Mouse (Mus musculus) ES-E14 (cell line): ENCODE results near the gene Dll3. TPM values are rescaled to one million over a fixed set of nuclear protein-coding genes. Genes with fewer than 3 reads are reported as not detected.
A peak's percentile ranks its signal among the peaks of the same experiment; 100 is the strongest.

Experiments
- DNase-seq: peaks from one replicate; pipeline ENCODE4 v3.0.0-alpha.2; 2013; ENCODE audit warnings: low read depth, low spot score
- H3K27ac ChIP-seq: 2 replicates; pipeline ENCODE4 v1.5.1; 2012; ENCODE audit warnings: low read depth, mild to moderate bottlenecking, low read length, moderate library complexity, mixed read lengths; ENCODE audit not compliant: poor library complexity, insufficient read depth, severe bottlenecking
- H3K36me3 ChIP-seq: 2 replicates; pipeline ENCODE4 v1.6.1; 2012; ENCODE audit warnings: mild to moderate bottlenecking, low read length, moderate library complexity, mixed read lengths; ENCODE audit not compliant: control insufficient read depth, poor library complexity, insufficient read depth, severe bottlenecking
- H3K4me1 ChIP-seq, 2 experiments: fragments of 150-350 bp in 1 of 2; sonication (generic) in 1 of 2; 2 replicates each; pipeline ENCODE4 v1.6.1; 2012; ENCODE audit warnings: low read length in 2 of 2, mild to moderate bottlenecking in 1 of 2, mixed read lengths in 1 of 2; ENCODE audit not compliant: control insufficient read depth in 2 of 2, insufficient read depth in 2 of 2, poor library complexity in 1 of 2
- H3K4me3 ChIP-seq, 2 experiments: fragments of 150-350 bp in 1 of 2; sonication (generic) in 1 of 2; 2 replicates each; pipeline ENCODE4 v1.5.1; 2012; ENCODE audit warnings: low read length in 2 of 2, low read depth in 1 of 2, mild to moderate bottlenecking in 1 of 2, mixed read lengths in 1 of 2; ENCODE audit not compliant: insufficient read depth in 1 of 2, poor library complexity in 1 of 2, severe bottlenecking in 1 of 2
- H3K9ac ChIP-seq: 2 replicates; pipeline ENCODE4 v1.6.1; 2012; ENCODE audit warnings: low read depth, mild to moderate bottlenecking, low read length, mixed read lengths; ENCODE audit not compliant: poor library complexity, insufficient read depth, severe bottlenecking
- H3K9me3 ChIP-seq: fragments of 150-350 bp; sonication (generic); 2 replicates; pipeline ENCODE4 v1.6.1; 2012; ENCODE audit warnings: low read depth, mild to moderate bottlenecking, low read length; ENCODE audit not compliant: control insufficient read depth, insufficient read depth
- CHD2 ChIP-seq: IDR thresholded peaks from 2 replicates; pipeline ENCODE4 v1.6.1; 2014; ENCODE audit warnings: mild to moderate bottlenecking, low read depth, low read length, inconsistent platforms
- HCFC1 ChIP-seq: IDR thresholded peaks from 2 replicates; pipeline ENCODE4 v1.6.1; 2012; ENCODE audit warnings: low read length, inconsistent platforms, borderline replicate concordance; ENCODE audit not compliant: insufficient read depth
- MAFK ChIP-seq: IDR thresholded peaks from 2 replicates; pipeline ENCODE4 v1.6.1; 2014; ENCODE audit warnings: mild to moderate bottlenecking, low read depth, low read length, inconsistent platforms; ENCODE audit not compliant: insufficient read depth
- ZC3H11A ChIP-seq: IDR thresholded peaks from 2 replicates; pipeline ENCODE4 v1.6.1; 2012; ENCODE audit warnings: low read depth, mild to moderate bottlenecking, inconsistent platforms, low read length, borderline replicate concordance
- ZNF384 ChIP-seq: IDR thresholded peaks from 2 replicates; pipeline ENCODE4 v1.6.1; 2012; ENCODE audit warnings: low read depth, low read length, inconsistent platforms
- in situ Hi-C, 2 experiments: fragments of 600-800 bp; cut with MboI; formaldehyde crosslinking; loops; one replicate each; pipeline ENCODE4 v1.15.1; 2025; ENCODE audit warnings: low sequenced_read_pairs in 2 of 2, inconsistent platforms in 1 of 2; ENCODE audit not compliant: unreplicated experiment in 2 of 2
- total RNA-seq: library from RNA; depleted of rRNA; stranded (reverse); fragments of 300-350 nt; gene quantifications from 2 replicates; pipeline ENCODE4 v1.2.3, GENCODE M21; 2012

Dll3 gene
- total RNA-seq, 1 experiment: 4.1 TPM

DNA sequence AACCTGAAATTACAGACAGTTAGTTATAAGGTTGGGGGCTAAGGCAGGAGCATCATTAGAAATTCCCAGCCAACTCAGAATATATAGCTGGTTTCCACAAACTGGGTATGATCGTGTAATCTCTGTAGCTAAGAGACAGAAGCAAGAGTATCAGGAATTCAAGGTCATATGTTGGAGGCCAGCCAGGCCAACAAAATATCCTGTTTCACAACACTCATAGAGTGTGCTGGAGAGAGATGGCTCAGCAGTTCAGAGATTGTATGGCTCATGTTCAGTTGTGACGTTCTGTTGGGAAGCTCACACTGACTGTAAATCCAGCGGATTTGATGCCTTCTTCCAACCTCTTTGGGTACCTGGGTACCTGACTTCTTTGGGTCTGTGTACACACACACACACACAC, 45.7 kb upstream of the Dll3 start:
- Histone ChIP-seq H3K9ac (no peak overlapping the region), H3K36me3 (peaks cover 15% of the 10 kb centered on the region), H3K4me1 (peaks cover 3% of the 10 kb centered on the region in 2 experiments; a peak in 2 of 4 replicates), H3K4me3 (no peak overlapping the region), H3K9me3 (no peaks in the 10 kb centered on the region), H3K27ac (no peak overlapping the region)
- in situ Hi-C loops: no loop called here
- TF ChIP-seq CHD2 (no peak), ZNF384 (no peak), HCFC1 (no peak), MAFK (no peak), ZC3H11A (no peak)
- DNase-seq: no peak

GRCm38 (mm10) chr7:28344637-28345036, 42.6 kb upstream of the Dll3 start:
- Histone ChIP-seq H3K9me3 (no peaks in the 10 kb centered on the region), H3K9ac (no peak overlapping the region), H3K4me1 (peaks cover 0 to 13% of the 10 kb centered on the region in 2 experiments; a peak in 3 of 4 replicates), H3K27ac (no peak overlapping the region), H3K4me3 (no peak overlapping the region), H3K36me3 (no peaks in the 10 kb centered on the region)
- DNase-seq: no peak
- TF ChIP-seq ZNF384 (no peak), MAFK (no peak), HCFC1 (no peak), CHD2 (no peak), ZC3H11A (no peak)
- in situ Hi-C loops: no loop called here

DNA sequence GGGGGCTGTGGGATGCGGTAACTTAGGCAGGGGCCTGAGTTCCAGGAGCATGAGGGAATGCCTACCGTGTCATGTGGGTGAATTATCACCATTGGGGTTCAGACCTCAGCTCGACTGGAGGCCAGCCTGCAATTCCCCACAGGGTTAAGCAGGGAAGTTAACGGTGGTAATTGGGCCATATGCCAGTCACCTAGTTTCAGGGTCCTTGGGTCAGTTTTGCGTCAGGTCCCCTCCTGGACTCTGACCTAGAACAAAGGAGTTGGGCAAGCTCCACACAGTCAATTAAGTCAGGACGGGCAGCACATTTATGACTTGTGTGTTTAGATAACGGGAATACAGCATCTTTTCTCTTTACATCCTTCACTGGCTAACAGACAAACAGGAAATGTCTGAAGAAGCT, 39.3 kb upstream of the Dll3 start:
- peak overlapping the region in 1 of 2 experiments; percentile 4; a peak in 1 of 4 replicates for H3K4me3 ChIP-seq
- H3K4me1 ChIP-seq: peaks cover 0 to 9% of the 10 kb centered on the region in 2 experiments; a peak in 3 of 4 replicates
- 0 out of 2 replicates have a peak overlapping the region, but pooled peaks have one; percentile 35 for H3K27ac ChIP-seq
- DNase-seq: no peak
- no peaks in the 10 kb centered on the region for H3K9me3 ChIP-seq
- TF ChIP-seq CHD2 (no peak), ZNF384 (no peak), MAFK (no peak), HCFC1 (no peak), ZC3H11A (no peak)
- no peaks in the 10 kb centered on the region for H3K36me3 ChIP-seq
- in situ Hi-C loops: no loop called here
- peak overlapping the region; percentile 20; the same call in 1 of the 2 replicates for H3K9ac ChIP-seq

DNA sequence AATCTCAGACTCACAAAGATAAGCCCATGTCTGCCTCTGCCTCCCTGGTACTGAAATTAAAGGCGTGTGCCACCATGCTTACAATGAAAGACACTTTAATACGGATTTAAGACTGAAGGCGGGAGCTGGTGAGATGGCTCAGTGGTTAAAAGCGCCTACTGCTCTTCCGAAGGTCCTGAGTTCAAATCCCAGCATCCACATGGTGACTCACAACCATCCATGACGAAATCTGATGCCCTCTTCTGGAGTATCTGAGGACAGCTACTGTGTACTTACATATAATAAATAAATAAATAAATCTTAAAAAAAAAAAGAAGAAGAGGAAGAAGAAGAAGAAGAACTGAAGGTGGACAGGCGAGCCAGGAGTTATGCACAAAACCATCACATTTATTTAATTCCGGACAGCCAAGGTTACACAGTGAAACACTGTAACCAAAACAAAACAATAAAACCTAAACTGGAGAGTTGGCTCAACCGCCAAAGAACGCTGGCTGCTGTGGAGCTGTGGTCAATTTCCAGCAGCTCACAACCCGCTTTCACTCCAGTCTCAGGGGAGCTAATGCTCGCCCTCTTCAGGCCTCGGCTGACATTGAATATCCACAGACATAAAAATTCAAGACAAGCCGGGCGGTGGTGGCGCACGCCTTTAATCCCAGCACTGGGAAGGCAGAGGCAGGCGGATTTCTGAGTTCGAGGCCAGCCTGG, 37.3 kb upstream of the Dll3 start:
- Histone ChIP-seq H3K4me1 (peaks cover 0 to 12% of the 10 kb centered on the region in 2 experiments; a peak in 3 of 4 replicates), H3K9ac (peak overlapping the region; percentile 94; the same call in 1 of the 2 replicates), H3K27ac (peak overlapping the region; percentile 95; the same call in 1 of the 2 replicates), H3K36me3 (peaks cover 10% of the 10 kb centered on the region; the same call in 1 of the 2 replicates), H3K9me3 (no peaks in the 10 kb centered on the region), H3K4me3 (peak overlapping the region; percentile 66 to 87)
- TF ChIP-seq ZNF384 (no peak), MAFK (no peak), ZC3H11A (no peak), HCFC1 (no peak)
- in situ Hi-C loops: no loop called here
- no peak for DNase-seq
